Mouse (Mus musculus): ENCODE results near the gene Igdcc3. TPM values are rescaled to one million over a fixed set of nuclear protein-coding genes. Genes with fewer than 3 reads are reported as not detected.

Igdcc3 gene
- total and polyA plus RNA-seq, 3 experiments = 0.21 to 0.26 TPM; not detected in 1

DNA sequence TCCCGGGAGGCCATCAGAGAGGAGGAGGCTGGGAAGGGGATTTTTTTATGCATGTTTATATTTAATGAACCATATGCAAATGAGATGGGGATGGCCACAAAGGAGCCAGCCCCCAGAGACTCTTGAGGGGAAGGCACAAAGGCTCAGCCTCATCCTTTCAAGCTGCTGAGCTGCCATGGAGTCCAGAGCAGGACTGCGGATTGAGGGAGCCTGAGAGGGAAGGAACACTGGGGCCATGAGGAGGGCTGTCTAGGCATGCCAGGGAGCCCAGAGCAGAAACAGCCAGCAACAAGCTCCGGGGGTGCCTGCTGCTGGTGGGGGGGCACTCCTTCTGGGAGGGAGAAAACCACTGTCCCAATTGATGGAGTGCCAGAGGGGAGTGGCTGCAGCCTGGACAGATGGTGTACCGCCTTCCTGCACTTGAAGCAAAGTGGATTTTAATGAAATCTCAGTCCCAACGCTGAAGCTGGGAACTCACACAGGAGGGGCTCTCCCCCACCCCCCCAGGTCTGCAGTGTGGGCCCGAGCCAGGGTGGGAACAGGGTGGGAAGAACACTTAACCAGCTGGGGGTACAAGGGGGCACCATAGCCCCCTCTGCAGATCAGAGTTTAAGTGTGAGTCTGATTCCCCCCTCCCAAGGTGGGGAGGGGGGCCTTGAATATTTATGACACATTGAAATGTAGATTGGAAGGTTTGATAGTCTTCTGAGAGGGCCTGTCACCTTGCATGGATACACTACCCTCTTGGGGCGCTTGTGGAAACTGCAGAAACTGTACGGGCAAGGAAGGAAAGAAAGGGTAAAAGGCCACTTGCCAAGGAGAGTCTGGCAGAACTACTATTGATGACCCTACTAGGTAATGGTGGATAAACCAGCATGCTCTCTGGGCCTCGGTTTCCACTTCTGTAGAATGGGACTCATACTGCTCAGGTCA is 35.2 kb downstream of the Igdcc3 start:
- peak; percentile 73 for DNase-seq (ENCODE audit: extremely low read depth)
- H3K4me1 ChIP-seq (ENCODE audit: control insufficient read depth in 1 of 2, insufficient read depth in 2 of 2) = peaks cover 10 to 44% of the 10 kb centered on the region in 2 experiments; a peak in 3 of 4 replicates
- H3K27me3 ChIP-seq (replicated peaks) = peaks cover 33% of the 10 kb centered on the region
- H3K4me3 ChIP-seq (replicated peaks in 1 of 3; ENCODE audit: low read depth in 2 of 3, low read length in 2 of 3, poor library complexity in 1 of 3) = peak overlapping the region; percentile 21 to 37 (median 24)
- no peak for TF ChIP-seq CHD1 (IDR thresholded peaks at IDR 0.05; ENCODE audit: low read depth, low read length)
- TF ChIP-seq TCF12 (IDR thresholded peaks at IDR 0.05; ENCODE audit: low read depth, low read length) = 0 out of 2 replicates have a peak, but pooled peaks have one; percentile 1
- 0 out of 2 replicates have a peak, but pooled peaks have one; percentile 3 for TF ChIP-seq BHLHE40 (IDR thresholded peaks at IDR 0.05; ENCODE audit: low read depth, low read length)
- TF ChIP-seq ZKSCAN1 (IDR thresholded peaks at IDR 0.05; ENCODE audit: borderline replicate concordance, low read depth, low read length) = no peak
- peak in 1 of 2 experiments; percentile 42; a peak in 2 of 4 replicates for TF ChIP-seq CTCF (conservative IDR thresholded peaks at IDR 0.05 in 1 of 2, IDR thresholded peaks at IDR 0.05 in 1 of 2; ENCODE audit: low read depth in 2 of 2, low read length in 2 of 2)
- TF ChIP-seq ETS1 (conservative IDR thresholded peaks at IDR 0.05; ENCODE audit: low read depth, low read length) = peak; percentile 5; the same call in 1 of the 2 replicates
- TF ChIP-seq RAD21 (IDR thresholded peaks at IDR 0.05; ENCODE audit: low read depth, low read length) = peak; percentile 38
- peak overlapping the region; percentile 37 for H3K4me2 ChIP-seq (ENCODE audit: insufficient read depth, low read depth, poor library complexity, severe bottlenecking)
- no peaks in the 10 kb centered on the region for H3K36me3 ChIP-seq (replicated peaks in 1 of 2; ENCODE audit: control insufficient read depth in 1 of 2, insufficient read depth in 1 of 2, low read length in 1 of 2)
- H3K79me2 ChIP-seq (replicated peaks; ENCODE audit: control insufficient read depth, extremely low read depth, insufficient read depth, poor library complexity, severe bottlenecking) = no peaks in the 10 kb centered on the region
- peaks cover 4% of the 10 kb centered on the region for H3K9me3 ChIP-seq (replicated peaks; ENCODE audit: low read length)
- dilution Hi-C loops (cut with MboI; ENCODE audit: extremely low pct_ligation_motif_present, extremely low pct_unique_long_range_greater_than_20kb, low sequenced_read_pairs) = no loop called here
- no peak overlapping the region for H3K9ac ChIP-seq (ENCODE audit: insufficient read depth, low read depth)
- in situ Hi-C loops (cut with MboI; ENCODE audit: low pct_ligation_motif_present, low pct_unique_long_range_greater_than_20kb, low sequenced_read_pairs) = loop anchor here (5.0 kb wide), 1 partner anchor 39 kb away; no protein-coding TSS in a partner anchor
- H3K27ac ChIP-seq (ENCODE audit: insufficient read depth, low read depth) = no peak overlapping the region

DNA sequence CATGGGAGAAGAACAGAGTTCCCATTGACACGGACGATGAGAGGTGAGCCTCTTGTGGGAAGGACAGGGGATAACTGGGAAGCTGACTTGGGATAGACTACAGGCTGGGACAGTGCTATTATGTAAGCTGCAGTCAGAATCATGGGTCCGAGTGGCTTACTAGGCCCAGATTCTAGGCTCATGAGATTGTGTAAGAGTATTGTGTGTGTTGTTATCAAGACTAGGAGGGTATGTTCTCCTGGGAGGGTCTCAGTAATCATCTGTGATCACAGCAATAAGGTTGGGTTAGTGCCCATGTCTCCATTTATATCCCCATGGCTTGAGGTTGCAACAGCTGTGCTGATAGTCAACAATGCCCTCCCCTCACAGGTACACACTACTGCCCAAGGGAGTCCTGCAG is 36.5 kb downstream of the Igdcc3 start:
- Histone ChIP-seq H3K79me2 (replicated peaks; ENCODE audit: control insufficient read depth, extremely low read depth, insufficient read depth, poor library complexity, severe bottlenecking) (no peaks in the 10 kb centered on the region), H3K9me3 (replicated peaks; ENCODE audit: low read length) (no peaks in the 10 kb centered on the region), H3K27ac (ENCODE audit: insufficient read depth, low read depth) (no peak overlapping the region), H3K9ac (ENCODE audit: insufficient read depth, low read depth) (no peak overlapping the region), H3K4me2 (ENCODE audit: insufficient read depth, low read depth, poor library complexity, severe bottlenecking) (no peak overlapping the region), H3K4me1 (ENCODE audit: control insufficient read depth in 1 of 2, insufficient read depth in 2 of 2) (peaks cover 10 to 48% of the 10 kb centered on the region in 2 experiments; a peak in 3 of 4 replicates), H3K4me3 (replicated peaks in 1 of 3; ENCODE audit: low read depth in 2 of 3, low read length in 2 of 3, poor library complexity in 1 of 3) (no peak overlapping the region), H3K27me3 (replicated peaks) (peaks cover 43% of the 10 kb centered on the region), H3K36me3 (replicated peaks in 1 of 2; ENCODE audit: control insufficient read depth in 1 of 2, insufficient read depth in 1 of 2, low read length in 1 of 2) (no peaks in the 10 kb centered on the region)
- DNase-seq (ENCODE audit: extremely low read depth) = no peak
- dilution Hi-C loops (cut with MboI; ENCODE audit: extremely low pct_ligation_motif_present, extremely low pct_unique_long_range_greater_than_20kb, low sequenced_read_pairs) (no loop called here), in situ Hi-C loops (cut with MboI; ENCODE audit: low pct_ligation_motif_present, low pct_unique_long_range_greater_than_20kb, low sequenced_read_pairs) (loop anchor here (5.0 kb wide), 1 partner anchor 40 kb away; no protein-coding TSS in a partner anchor)
- TF ChIP-seq SIN3A (IDR thresholded peaks at IDR 0.05; ENCODE audit: low read length) = no peak
- TF ChIP-seq PAX5 (IDR thresholded peaks at IDR 0.05; ENCODE audit: low read length) = no peak
- no peak for TF ChIP-seq GABPA (IDR thresholded peaks at IDR 0.05; ENCODE audit: insufficient replicate concordance, low read depth, low read length)
- TF ChIP-seq ZMIZ1 (IDR thresholded peaks at IDR 0.05; ENCODE audit: low read depth, low read length) = no peak
- TF ChIP-seq MAX (IDR thresholded peaks at IDR 0.05; ENCODE audit: low read length) = no peak

Data from CH12.LX (cell line).